Mouse (Mus musculus): Measurements from ENCODE around the gene Gm10337. TPM values are rescaled to one million over a fixed set of nuclear protein-coding genes. Genes with fewer than 3 reads are reported as not detected.

Gene Gm10337
- total RNA-seq, 2 experiments from 2014 or later = not detected

GRCm38 (mm10) chr15:102498322-102498721 is 5.2 kb upstream of the Gm10337 start:
- intact Hi-C loops (cut with DNase I) = no loop called here
- no peak for DNase-seq (ENCODE audit: low spot score)

GRCm38 (mm10) chr15:102499370-102499769 is 4.2 kb upstream of the Gm10337 start:
- intact Hi-C loops (cut with DNase I) = no loop called here
- DNase-seq (ENCODE audit: low spot score) = no peak

- intact Hi-C loops (cut with DNase I) = no loop called here
- DNase-seq (ENCODE audit: low spot score) = no peak
These were observed 3.7 kb upstream of the Gm10337 start for GRCm38 (mm10) chr15:102499851-102500250.

- intact Hi-C loops (cut with DNase I) = no loop called here
- DNase-seq (ENCODE audit: low spot score) = no peak
These were observed 3.0 kb upstream of the Gm10337 start for GRCm38 (mm10) chr15:102500479-102500878.

- no peak for DNase-seq (ENCODE audit: low spot score)
- intact Hi-C loops (cut with DNase I) = no loop called here
These were observed 2.3 kb upstream of the Gm10337 start for GRCm38 (mm10) chr15:102501084-102501814.

GRCm38 (mm10) chr15:102502254-102502840 is 1.2 kb upstream of the Gm10337 start:
- intact Hi-C loops (cut with DNase I) = no loop called here
- DNase-seq (ENCODE audit: low spot score) = no peak

- intact Hi-C loops (cut with DNase I) = no loop called here
- DNase-seq (ENCODE audit: low spot score) = no peak
These were observed 631 bp downstream of the Gm10337 start for GRCm38 (mm10) chr15:102503924-102504782.

- no peak for DNase-seq (ENCODE audit: low spot score)
- intact Hi-C loops (cut with DNase I) = no loop called here
These were observed 1.7 kb downstream of the Gm10337 start for GRCm38 (mm10) chr15:102505073-102505769.

- no peak for DNase-seq (ENCODE audit: low spot score)
- intact Hi-C loops (cut with DNase I) = no loop called here
These were observed 2.4 kb downstream of the Gm10337 start for GRCm38 (mm10) chr15:102505770-102506463.

GRCm38 (mm10) chr15:102506464-102506830 is 2.9 kb downstream of the Gm10337 start:
- intact Hi-C loops (cut with DNase I) = no loop called here
- DNase-seq (ENCODE audit: low spot score) = no peak

GRCm38 (mm10) chr15:102506864-102507263 is 3.3 kb downstream of the Gm10337 start:
- DNase-seq (ENCODE audit: low spot score) = no peak
- intact Hi-C loops (cut with DNase I) = no loop called here

GRCm38 (mm10) chr15:102507561-102507960 is 4.0 kb downstream of the Gm10337 start:
- intact Hi-C loops (cut with DNase I) = no loop called here
- no peak for DNase-seq (ENCODE audit: low spot score)

GRCm38 (mm10) chr15:102508336-102508735 is 4.8 kb downstream of the Gm10337 start:
- intact Hi-C loops (cut with DNase I) = no loop called here
- no peak for DNase-seq (ENCODE audit: low spot score)

- intact Hi-C loops (cut with DNase I) = no loop called here
- no peak for DNase-seq (ENCODE audit: low spot score)
These were observed 6.6 kb downstream of the Gm10337 start for GRCm38 (mm10) chr15:102510110-102510509.

- intact Hi-C loops (cut with DNase I) = no loop called here
- DNase-seq (ENCODE audit: low spot score) = peak; percentile 70
These were observed 7.2 kb downstream of the Gm10337 start for GRCm38 (mm10) chr15:102510590-102511284.

- DNase-seq (ENCODE audit: low spot score) = no peak
- intact Hi-C loops (cut with DNase I) = no loop called here
These were observed 7.8 kb downstream of the Gm10337 start for GRCm38 (mm10) chr15:102511285-102511833.

GRCm38 (mm10) chr15:102512010-102512409 is 8.5 kb downstream of the Gm10337 start:
- DNase-seq (ENCODE audit: low spot score) = no peak
- intact Hi-C loops (cut with DNase I) = no loop called here

GRCm38 (mm10) chr15:102512471-102512870 is 8.9 kb downstream of the Gm10337 start:
- intact Hi-C loops (cut with DNase I) = no loop called here
- DNase-seq (ENCODE audit: low spot score) = no peak

GRCm38 (mm10) chr15:102513004-102513403 is 9.5 kb downstream of the Gm10337 start:
- intact Hi-C loops (cut with DNase I) = no loop called here
- no peak for DNase-seq (ENCODE audit: low spot score)
